In the genomic region with DNA sequence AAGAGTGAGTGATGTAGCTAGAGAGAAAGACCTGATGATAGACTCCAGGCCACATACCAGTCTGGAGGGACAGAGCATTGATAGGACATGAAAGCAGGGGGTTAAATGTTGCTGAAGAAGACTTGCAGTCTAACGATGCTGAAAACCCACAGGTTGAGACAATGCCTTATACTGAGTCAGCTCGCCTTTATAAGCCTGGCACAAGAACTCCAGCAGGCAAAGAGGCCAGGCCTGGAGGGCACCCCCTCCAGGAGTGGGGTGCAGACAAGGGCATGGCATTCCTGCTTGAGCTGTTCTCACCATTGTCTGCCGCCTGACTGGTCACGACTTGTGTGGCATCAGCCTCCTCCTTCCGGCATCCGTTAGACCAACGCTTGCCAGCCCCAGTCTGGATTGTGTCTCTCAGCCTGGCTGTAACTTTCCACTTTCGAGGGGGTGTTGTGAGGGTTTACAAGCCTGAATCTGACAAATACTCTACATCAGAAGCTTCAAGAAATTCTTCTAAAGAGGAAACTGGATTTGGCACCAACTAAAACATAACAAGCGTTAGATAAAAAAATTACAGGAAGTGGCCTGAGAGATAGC, we compare ENCODE assay signal across 19 mouse cellular contexts. TPM values are rescaled to one million over a fixed set of nuclear protein-coding genes. Genes with fewer than 3 reads are reported as not detected.
DNase-seq lines count a peak whose midpoint lies in the region; ATAC-seq and TF ChIP-seq lines count a peak whose summit lies in the region.
"Had no signal": no experiment of that assay in that cellular context is flagged by ENCODE, and none has a peak within 500 bp of the region (broad histone marks: within the 10 kb centered on the region; RNA-seq: fewer than 3 reads in every experiment).

No protein-coding gene starts in this region.

- peaks cover 15% of the 10 kb centered on the region for H3K4me1 ChIP-seq in heart, embryonic 16.5 days (ENCODE audit: control insufficient read depth, insufficient read depth, low read length)
- H3K4me1 ChIP-seq in lung, adult 2 months (ENCODE audit: control insufficient read depth, insufficient read depth, low read length): peaks cover 7% of the 10 kb centered on the region
- peaks cover 10% of the 10 kb centered on the region; the same call in 1 of the 2 replicates for H3K4me1 ChIP-seq in stomach, embryonic 14.5 days (ENCODE audit: control insufficient read depth, insufficient read depth, low read length)
- no peaks in the 10 kb centered on the region for H3K4me1 ChIP-seq in forebrain, embryonic 13.5 days
- H3K4me1 ChIP-seq: embryonic facial prominence, embryonic 12.5 days; hindbrain, embryonic 12.5 days; limb, embryonic 12.5 days had no signal

- no peaks in the 10 kb centered on the region for H3K27me3 ChIP-seq in heart, embryonic 16.5 days (ENCODE audit: control insufficient read depth, insufficient read depth, low read length)
- no peaks in the 10 kb centered on the region for H3K27me3 ChIP-seq in stomach, embryonic 14.5 days (ENCODE audit: control insufficient read depth, insufficient read depth, low read length)
- no peaks in the 10 kb centered on the region for H3K27me3 ChIP-seq in forebrain, embryonic 13.5 days
- H3K27me3 ChIP-seq: CH12.LX; embryonic facial prominence, embryonic 12.5 days; hindbrain, embryonic 12.5 days; limb, embryonic 12.5 days; lung, embryonic 15.5 days had no signal

- no peak for TF ChIP-seq CTCF in lung, adult 2 months (IDR thresholded peaks at IDR 0.05; ENCODE audit: insufficient read depth, low read length)

- ATAC-seq in heart, embryonic 16.5 days (replicated peaks; ENCODE audit: extremely low read depth, insufficient read depth, low FRiP score): 0 out of 2 replicates have a peak, but pooled peaks have one; percentile 2
- ATAC-seq in stomach, embryonic 14.5 days (ENCODE audit: insufficient number of reproducible peaks, insufficient read depth, low FRiP score, low read depth): no peak
- ATAC-seq in forebrain, embryonic 13.5 days: no peak
- ATAC-seq: intestine, postnatal 0 days had no signal

- no peaks in the 10 kb centered on the region for H3K9me3 ChIP-seq in heart, embryonic 16.5 days (replicated peaks; ENCODE audit: control insufficient read depth, low read length)
- H3K9me3 ChIP-seq in stomach, embryonic 14.5 days (ENCODE audit: control insufficient read depth, low read depth, low read length): no peaks in the 10 kb centered on the region
- no peaks in the 10 kb centered on the region for H3K9me3 ChIP-seq in forebrain, embryonic 13.5 days (replicated peaks)
- H3K9me3 ChIP-seq: embryonic facial prominence, embryonic 12.5 days; hindbrain, embryonic 12.5 days; limb, embryonic 12.5 days; lung, embryonic 15.5 days had no signal

- no peak for TF ChIP-seq POLR2A in lung, adult 2 months (IDR thresholded peaks at IDR 0.05; ENCODE audit: borderline replicate concordance, extremely low read depth, low read depth, low read length)

- no peak overlapping the region for H3K4me3 ChIP-seq in heart, embryonic 16.5 days (ENCODE audit: low read length)
- H3K4me3 ChIP-seq in lung, adult 2 months (replicated peaks; ENCODE audit: extremely low read depth, low read depth, low read length): no peak overlapping the region
- no peak overlapping the region for H3K4me3 ChIP-seq in stomach, embryonic 14.5 days (ENCODE audit: low read depth, low read length)
- no peak overlapping the region for H3K4me3 ChIP-seq in forebrain, embryonic 13.5 days
- H3K4me3 ChIP-seq: embryonic facial prominence, embryonic 12.5 days; hindbrain, embryonic 12.5 days; limb, embryonic 12.5 days; lung, embryonic 15.5 days; myocyte had no signal

- peak overlapping the region; percentile 42; the same call in 1 of the 2 replicates for H3K27ac ChIP-seq in heart, embryonic 16.5 days (ENCODE audit: low read length)
- peak overlapping the region; percentile 10; the same call in 1 of the 2 replicates for H3K27ac ChIP-seq in stomach, embryonic 14.5 days (ENCODE audit: low read length)
- no peak overlapping the region for H3K27ac ChIP-seq in forebrain, embryonic 13.5 days
- H3K27ac ChIP-seq: embryonic facial prominence, embryonic 12.5 days; hindbrain, embryonic 12.5 days; limb, embryonic 12.5 days; lung, embryonic 15.5 days had no signal

- no peak for DNase-seq in heart, adult 9 months (ENCODE audit: low spot score in 2 of 2)
- peak; percentile 36 to 54 for DNase-seq in lung, postnatal 4 days
- DNase-seq in lung, adult 2 months: no peak
- peak; percentile 26 to 47 for DNase-seq in kidney, adult 8-10 months
- DNase-seq: cerebellum, adult 11 months; layer of hippocampus, postnatal 36 days; right cerebral cortex, postnatal 25 days; thymus, postnatal 14 days had no signal

- H3K36me3 ChIP-seq in heart, embryonic 16.5 days (ENCODE audit: control insufficient read depth, insufficient read depth): no peaks in the 10 kb centered on the region
- H3K36me3 ChIP-seq in stomach, embryonic 14.5 days (ENCODE audit: control insufficient read depth, insufficient read depth, low read length): no peaks in the 10 kb centered on the region
- no peaks in the 10 kb centered on the region for H3K36me3 ChIP-seq in forebrain, embryonic 13.5 days (ENCODE audit: poor library complexity, severe bottlenecking)
- H3K36me3 ChIP-seq: embryonic facial prominence, embryonic 12.5 days; hindbrain, embryonic 12.5 days; limb, embryonic 12.5 days; lung, embryonic 15.5 days had no signal

- WGBS in heart, embryonic 16.5 days: 49% methylated on average over 9 of the region's 9 CpGs
- WGBS in lung, adult 2 months: 44% methylated on average over 9 of the region's 9 CpGs
- WGBS in stomach, embryonic 14.5 days: 79% methylated on average over 9 of the region's 9 CpGs
- 68% methylated on average over 9 of the region's 9 CpGs for WGBS in forebrain, embryonic 13.5 days

- H3K9ac ChIP-seq in heart, embryonic 16.5 days (ENCODE audit: low read length): no peak overlapping the region
- no peak overlapping the region for H3K9ac ChIP-seq in stomach, embryonic 14.5 days (replicated peaks; ENCODE audit: low read depth, low read length)
- H3K9ac ChIP-seq in forebrain, embryonic 13.5 days: no peak overlapping the region
- H3K9ac ChIP-seq: embryonic facial prominence, embryonic 12.5 days; hindbrain, embryonic 12.5 days; limb, embryonic 12.5 days; lung, embryonic 15.5 days had no signal

- H3K4me2 ChIP-seq in heart, embryonic 16.5 days (ENCODE audit: low read depth, low read length): no peak overlapping the region
- H3K4me2 ChIP-seq in stomach, embryonic 14.5 days (replicated peaks; ENCODE audit: low read depth, low read length): no peak overlapping the region
- H3K4me2 ChIP-seq in forebrain, embryonic 13.5 days: no peak overlapping the region
- H3K4me2 ChIP-seq: embryonic facial prominence, embryonic 12.5 days; hindbrain, embryonic 12.5 days; limb, embryonic 12.5 days; lung, embryonic 15.5 days; midbrain, embryonic 11.5 days had no signal

RNA-seq across cellular contexts. Expression of gene Atp1b3, which starts 48.7 kb away (rescaled TPM):
- polyA plus RNA-seq in heart, embryonic 16.5 days (2015; fragmentation: Nextera tagmentation; extraction: Ambion mirVana): 125 and 136 TPM in 2 replicates
- polyA plus RNA-seq in lung, adult 2 months (2012; rRNA removed): 98.2 and 101 TPM in 2 replicates
- polyA plus RNA-seq in stomach, embryonic 14.5 days (2014; fragmentation: Nextera tagmentation; extraction: Ambion mirVana): 160 and 167 TPM in 2 replicates
- 156 and 158 TPM in 2 replicates for polyA plus RNA-seq in forebrain, embryonic 13.5 days (2015; fragmentation: Nextera tagmentation; extraction: Ambion mirVana)

Comparison
In these comparisons a context has a peak if more than half of its experiments do, and no peak if none do; other contexts are left out.
1. DNase-seq: peak in lung, postnatal 4 days (2 of 2) and kidney, adult 8-10 months (2 of 2); none in heart, adult 9 months (0 of 2) and lung, adult 2 months (single experiment).